Mouse (Mus musculus) liver, adult 2 months (tissue): ENCODE measurements around the gene Clec16a.

Source experiments
- CTCF ChIP-seq: fragments of 200-500 bp; IDR thresholded peaks from 2 replicates; pipeline ENCODE4 v1.5.1; 2011; ENCODE audit warnings: low read depth, low read length, control low read depth
- POLR2A ChIP-seq: fragments of 200-500 bp; IDR thresholded peaks from 2 replicates; pipeline ENCODE4 v1.6.1; 2011; ENCODE audit warnings: low read length, control low read depth; ENCODE audit not compliant: insufficient read depth; ENCODE audit errors: extremely low read depth

DNA sequence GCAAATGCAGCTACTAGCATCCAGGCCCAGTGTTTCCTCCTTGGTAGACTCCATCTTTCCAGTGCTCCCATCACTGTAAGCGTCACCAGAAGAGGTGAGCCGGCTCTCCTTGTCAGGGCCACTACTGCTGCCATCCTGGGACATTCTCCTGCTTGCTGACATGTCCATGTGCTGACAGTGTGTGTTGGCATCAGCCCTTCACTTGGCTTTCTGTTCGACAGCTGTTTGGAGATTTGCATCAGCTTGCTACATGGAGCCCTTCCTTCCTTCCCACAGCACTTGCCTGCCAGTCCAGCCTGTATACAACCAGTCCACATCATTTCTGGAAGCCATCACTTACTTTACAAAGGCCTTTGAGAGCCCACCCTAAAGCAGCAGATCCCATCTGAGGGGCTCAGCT lies 193.7 kb downstream of the Clec16a start:
- TF ChIP-seq CTCF (no peak), POLR2A (no peak)
